Mouse (Mus musculus) hindbrain, postnatal 0 days (tissue): Measurements from ENCODE around the gene Mfsd9. TPM values are rescaled to one million over a fixed set of nuclear protein-coding genes. Genes with fewer than 3 reads are reported as not detected.

ENCODE experiments used
- ATAC-seq: fragments of 200-750 bp; cut with Nextera tagmentation; 2 replicates; pipeline ENCODE4 v1.8.0; 2017; ENCODE audit warnings: mild to moderate bottlenecking, moderate TSS enrichment, moderate library complexity
- DNase-seq: peaks from one replicate; pipeline ENCODE4 v3.0.0-alpha.2; 2015; ENCODE audit warnings: low spot score
- H3K27ac ChIP-seq: fragments of 300-500 bp; sonication (generic); 2 replicates; pipeline ENCODE4 v1.5.1; 2014; ENCODE audit warnings: mild to moderate bottlenecking
- H3K27me3 ChIP-seq: fragments of 300-500 bp; sonication (generic); 2 replicates; pipeline ENCODE4 v1.6.1; 2014; ENCODE audit warnings: low read length, mixed read lengths; ENCODE audit not compliant: insufficient read depth
- H3K36me3 ChIP-seq: fragments of 300-500 bp; sonication (generic); 2 replicates; pipeline ENCODE4 v1.6.1; 2014; ENCODE audit warnings: low read length, mixed read lengths; ENCODE audit not compliant: insufficient read depth
- H3K4me1 ChIP-seq: fragments of 300-500 bp; sonication (generic); 2 replicates; pipeline ENCODE4 v1.6.1; 2014; ENCODE audit warnings: antibody characterized with exemption, low read length, mixed read lengths; ENCODE audit not compliant: insufficient read depth
- H3K4me2 ChIP-seq: fragments of 300-500 bp; sonication (generic); 2 replicates; pipeline ENCODE4 v1.6.1; 2014; ENCODE audit warnings: low read depth, mild to moderate bottlenecking, low read length, moderate library complexity, mixed read lengths
- H3K4me3 ChIP-seq: fragments of 300-500 bp; sonication (generic); 2 replicates; pipeline ENCODE4 v1.5.1; 2014; ENCODE audit warnings: low read length
- H3K9ac ChIP-seq: fragments of 300-500 bp; sonication (generic); replicated peaks from 2 replicates; pipeline ENCODE4 v1.6.1; 2014; ENCODE audit warnings: mild to moderate bottlenecking, low read length, moderate library complexity, mixed read lengths
- H3K9me3 ChIP-seq: fragments of 300-500 bp; sonication (generic); 2 replicates; pipeline ENCODE4 v1.6.1; 2016; ENCODE audit warnings: low read length, mixed read lengths
- CTCF ChIP-seq: IDR thresholded peaks from 2 replicates; pipeline ENCODE4 v1.5.1; 2016; ENCODE audit warnings: antibody characterized with exemption, control low read depth, low read depth
- WGBS: fragments of 180-500 bp; shearing (Covaris S2); extraction: QIAGEN DNeasy Blood & Tissue Kit; methylation state at CpG from one replicate; pipeline ENCODE4 v1.1.7; 2014; 5-methylcytosine and 5-hydroxymethylcytosine counted together
- polyA plus RNA-seq: library from polyadenylated mRNA; unstranded; fragments of >200 nt; fragmentation: Nextera tagmentation; extraction: Ambion mirVana; gene quantifications from 2 replicates; pipeline ENCODE4 v1.2.1, GENCODE M21; 2015
- total RNA-seq: library from RNA; depleted of rRNA; stranded (reverse); fragments of >200 nt; gene quantifications from 2 replicates; pipeline ENCODE4 v1.2.3, GENCODE M21; 2014

The Mfsd9 gene
- total and polyA plus RNA-seq, 2 experiments from 2014 or later, result 4.9 to 12.9 TPM

DNA sequence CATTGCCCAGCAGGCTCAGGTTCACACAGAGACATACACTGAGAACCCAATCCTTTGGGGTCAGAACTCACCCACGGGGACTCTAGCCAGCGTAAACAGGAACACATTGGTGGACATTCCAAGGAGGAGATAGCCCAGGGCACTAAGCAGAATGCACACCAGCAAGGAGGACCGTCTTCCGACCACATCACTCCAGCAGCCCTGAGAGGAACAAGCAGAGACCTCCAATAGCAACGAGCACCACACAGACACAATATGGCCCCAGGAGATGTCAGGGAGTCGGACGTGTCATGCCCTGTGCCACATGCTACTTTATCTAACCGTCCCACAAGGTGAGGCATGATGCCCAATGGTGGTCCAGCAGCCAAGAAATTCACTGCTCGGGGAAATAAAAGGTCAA is 6.2 kb downstream of the Mfsd9 start:
- no peak overlapping the region for H3K27ac ChIP-seq
- no peak overlapping the region for H3K9ac ChIP-seq
- H3K9me3 ChIP-seq, result no peaks in the 10 kb centered on the region
- no peak overlapping the region for H3K4me2 ChIP-seq
- DNase-seq, result no peak
- no peaks in the 10 kb centered on the region for H3K27me3 ChIP-seq
- no peak overlapping the region for H3K4me3 ChIP-seq
- ATAC-seq, result no peak
- H3K36me3 ChIP-seq, result peaks cover 19% of the 10 kb centered on the region; the same call in 1 of the 2 replicates
- TF ChIP-seq CTCF, result no peak
- H3K4me1 ChIP-seq, result no peaks in the 10 kb centered on the region
- WGBS, result 93% methylated on average over 9 of the region's 9 CpGs

DNA sequence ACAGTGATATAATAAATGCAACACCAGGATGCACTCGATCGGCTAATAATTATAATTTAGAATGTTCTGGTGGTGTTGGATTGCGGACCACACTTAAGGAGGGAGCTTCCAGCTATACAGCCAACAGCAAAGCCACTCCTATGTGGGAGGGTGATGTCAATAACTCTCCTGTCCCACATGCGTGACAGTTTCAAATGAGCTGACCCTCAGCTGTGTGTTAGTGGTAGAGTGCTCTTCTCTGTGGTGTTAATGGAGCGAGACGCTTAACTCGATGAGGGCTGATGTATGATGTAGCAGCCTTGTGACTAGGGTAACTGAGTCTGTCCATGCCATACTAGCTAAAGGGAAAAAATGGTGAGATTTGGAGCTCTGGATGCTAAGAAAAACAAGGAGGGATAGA is 7.0 kb downstream of the Mfsd9 start:
- no peak for ATAC-seq
- WGBS, result 92% methylated on average over 7 of the region's 7 CpGs

DNA sequence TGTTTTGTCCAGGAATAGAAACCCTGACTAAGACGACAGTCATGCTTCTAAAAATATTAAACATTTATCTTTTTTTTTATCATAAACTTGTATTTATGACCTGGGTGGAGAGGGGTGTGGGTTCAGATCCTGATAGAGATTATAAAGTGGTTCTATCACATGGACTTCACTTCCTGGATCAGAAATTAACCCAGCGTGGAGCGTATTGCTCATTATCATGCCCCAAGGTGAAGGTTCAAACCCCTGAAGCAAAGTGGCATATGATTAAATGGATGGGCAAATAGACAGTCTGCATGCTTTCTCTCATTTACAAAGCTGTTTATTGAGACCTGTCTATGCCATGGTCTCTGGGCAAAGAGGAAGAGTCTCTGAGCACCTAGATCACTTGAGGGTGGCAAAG is 13.7 kb downstream of the Mfsd9 start:
- Histone ChIP-seq H3K27me3 (no peaks in the 10 kb centered on the region), H3K4me2 (no peak overlapping the region), H3K27ac (no peak overlapping the region), H3K4me3 (no peak overlapping the region), H3K4me1 (no peaks in the 10 kb centered on the region), H3K9ac (no peak overlapping the region), H3K36me3 (peaks cover 33% of the 10 kb centered on the region; the same call in 1 of the 2 replicates), H3K9me3 (peaks cover 7% of the 10 kb centered on the region; the same call in 1 of the 2 replicates)
- DNase-seq, result no peak
- no peak for TF ChIP-seq CTCF
- no peak for ATAC-seq
- 93% methylated on average over 3 of the region's 3 CpGs for WGBS

More for the DNA sequence above, 7.0 kb downstream of the Mfsd9 start:
- Histone ChIP-seq H3K27me3 (no peaks in the 10 kb centered on the region), H3K9ac (no peak overlapping the region), H3K4me1 (no peaks in the 10 kb centered on the region), H3K4me2 (no peak overlapping the region), H3K9me3 (peaks cover 6% of the 10 kb centered on the region; the same call in 1 of the 2 replicates), H3K36me3 (peaks cover 24% of the 10 kb centered on the region; the same call in 1 of the 2 replicates), H3K4me3 (no peak overlapping the region), H3K27ac (no peak overlapping the region)
- TF ChIP-seq CTCF, result no peak
- no peak for DNase-seq

DNA sequence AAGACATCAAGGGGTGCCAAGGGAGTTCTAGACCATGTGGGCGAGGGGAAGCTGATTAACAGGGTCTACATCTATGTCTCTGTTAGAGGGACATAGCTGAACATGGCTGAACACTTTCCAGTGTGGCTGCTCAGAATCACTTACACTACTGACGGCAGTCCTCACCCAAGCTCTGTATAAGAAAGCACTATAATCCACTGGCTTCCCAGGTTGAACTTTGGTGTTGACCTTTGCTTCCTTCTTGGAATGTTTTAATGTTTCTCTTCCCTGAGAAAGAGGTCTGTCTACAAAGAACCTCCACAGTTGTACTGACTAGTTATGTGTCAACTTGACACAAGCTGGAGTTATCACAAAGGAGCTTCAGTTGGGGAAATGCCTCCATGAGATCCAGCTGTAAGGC is 14.4 kb downstream of the Mfsd9 start:
- no peak for TF ChIP-seq CTCF
- DNase-seq (no peak), ATAC-seq (no peak)
- Histone ChIP-seq H3K27me3 (no peaks in the 10 kb centered on the region), H3K9me3 (peaks cover 7% of the 10 kb centered on the region; the same call in 1 of the 2 replicates), H3K27ac (no peak overlapping the region), H3K4me2 (no peak overlapping the region), H3K4me3 (no peak overlapping the region), H3K36me3 (peaks cover 33% of the 10 kb centered on the region; the same call in 1 of the 2 replicates), H3K9ac (no peak overlapping the region), H3K4me1 (no peaks in the 10 kb centered on the region)
- WGBS, result 92% methylated on average over 2 of the region's 2 CpGs

DNA sequence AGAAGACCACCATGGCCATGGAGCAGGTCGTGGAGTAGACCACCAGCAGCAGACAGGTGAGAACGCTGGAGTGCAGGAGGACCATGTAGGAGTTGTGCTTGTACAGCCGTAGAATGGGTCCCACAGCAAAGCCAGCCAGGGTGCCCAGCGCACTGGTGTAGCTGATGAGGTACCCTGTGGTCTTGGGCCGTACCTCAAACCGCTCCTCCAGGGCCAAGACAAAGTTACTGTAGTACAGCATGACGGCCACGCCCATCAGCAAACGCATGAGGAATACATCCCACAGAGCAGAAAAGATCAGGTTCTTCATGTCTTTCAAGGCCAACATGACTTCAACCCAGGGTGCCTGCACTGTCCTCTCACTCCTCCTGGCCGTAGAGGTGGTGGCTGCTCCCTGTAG is 16.4 kb downstream of the Mfsd9 start:
- DNase-seq (no peak), ATAC-seq (no peak)
- H3K27me3 ChIP-seq, result no peaks in the 10 kb centered on the region
- no peak overlapping the region for H3K9ac ChIP-seq
- no peak overlapping the region for H3K27ac ChIP-seq
- 95% methylated on average over 10 of the region's 10 CpGs for WGBS
- peaks cover 6% of the 10 kb centered on the region; the same call in 1 of the 2 replicates for H3K9me3 ChIP-seq
- no peak overlapping the region for H3K4me2 ChIP-seq
- H3K36me3 ChIP-seq, result peaks cover 18% of the 10 kb centered on the region; the same call in 1 of the 2 replicates
- no peak overlapping the region for H3K4me3 ChIP-seq
- TF ChIP-seq CTCF, result no peak
- no peaks in the 10 kb centered on the region for H3K4me1 ChIP-seq

DNA sequence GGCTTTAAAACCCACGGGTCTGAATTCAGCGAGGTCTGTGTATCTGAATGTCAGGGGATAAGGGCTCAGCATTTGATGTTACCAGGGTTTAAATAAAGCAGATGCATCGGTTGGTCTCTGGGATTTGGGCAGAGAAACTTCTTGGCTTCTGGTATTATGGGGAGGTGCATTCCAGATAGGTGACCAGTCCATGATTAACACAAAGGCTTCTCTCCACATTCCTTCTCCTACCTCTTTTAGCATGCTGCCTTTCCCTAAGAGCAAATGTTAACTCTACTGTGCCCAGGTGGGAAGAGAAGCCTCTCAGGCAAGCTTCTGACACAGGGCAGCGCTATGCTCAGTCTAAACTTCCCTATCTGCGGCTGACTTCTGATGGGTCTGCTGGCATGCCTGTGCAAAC is 17.3 kb downstream of the Mfsd9 start:
- WGBS, result 90% methylated on average over 5 of the region's 5 CpGs
- Histone ChIP-seq H3K27me3 (no peaks in the 10 kb centered on the region), H3K36me3 (peaks cover 16% of the 10 kb centered on the region; the same call in 1 of the 2 replicates), H3K4me1 (no peaks in the 10 kb centered on the region), H3K27ac (no peak overlapping the region), H3K4me2 (no peak overlapping the region), H3K9ac (no peak overlapping the region), H3K9me3 (no peaks in the 10 kb centered on the region), H3K4me3 (no peak overlapping the region)
- DNase-seq (no peak), ATAC-seq (no peak)
- no peak for TF ChIP-seq CTCF

DNA sequence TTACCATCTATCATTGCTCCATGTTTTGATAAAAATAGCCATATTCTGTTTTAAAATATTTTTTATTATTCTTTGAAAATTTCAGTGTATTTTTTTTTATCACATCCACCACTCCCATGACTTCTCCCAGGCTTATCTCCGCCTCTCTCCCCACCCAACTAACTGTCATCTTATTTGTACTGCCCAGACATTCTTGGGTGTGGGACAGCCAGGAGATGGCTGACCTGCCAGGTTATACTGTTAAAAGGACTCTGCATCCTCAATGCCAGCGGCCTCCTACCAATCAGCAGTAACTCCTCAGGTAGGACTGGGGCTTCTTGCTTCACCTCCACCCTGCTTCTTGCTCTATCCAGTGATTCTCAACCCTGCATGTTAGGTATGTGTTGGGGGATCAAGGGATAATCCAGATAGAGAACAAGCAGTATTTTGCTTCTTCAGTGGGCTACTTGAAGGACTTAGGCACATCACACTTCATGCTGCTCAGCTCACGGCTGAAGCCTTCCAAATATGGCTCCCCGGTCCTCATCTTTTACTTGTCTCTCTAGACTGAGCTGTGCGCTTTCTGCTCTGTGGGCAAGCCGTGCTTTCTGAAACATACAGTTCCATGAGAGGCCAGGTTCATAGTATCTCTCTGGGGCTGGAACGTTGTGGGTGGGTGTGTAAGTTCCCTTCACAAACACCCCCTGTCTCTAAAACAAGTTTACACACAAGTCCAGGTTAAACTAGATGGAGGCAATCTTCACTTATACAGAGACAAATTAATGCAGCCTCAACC is 19.1 kb downstream of the Mfsd9 start:
- Histone ChIP-seq H3K4me3 (no peak overlapping the region), H3K27me3 (no peaks in the 10 kb centered on the region), H3K4me2 (no peak overlapping the region), H3K36me3 (peaks cover 11% of the 10 kb centered on the region; the same call in 1 of the 2 replicates), H3K4me1 (no peaks in the 10 kb centered on the region), H3K9me3 (no peaks in the 10 kb centered on the region), H3K27ac (no peak overlapping the region), H3K9ac (no peak overlapping the region)
- TF ChIP-seq CTCF, result no peak
- DNase-seq (no peak), ATAC-seq (no peak)
- WGBS, result 92% methylated on average over 7 of the region's 7 CpGs
